Mouse (Mus musculus) G1E (cell line): Measurements from ENCODE around the gene Mthfs.

Experiments used
- CTCF ChIP-seq: IDR thresholded peaks from 2 replicates; pipeline ENCODE4 v1.5.1; 2012; ENCODE audit warnings: low read depth, low read length, inconsistent platforms, mixed read lengths
- GATA1 ChIP-seq: IDR thresholded peaks from 2 replicates; pipeline ENCODE4 v1.6.1; 2012; ENCODE audit warnings: borderline replicate concordance, low read length, inconsistent platforms, mixed read lengths

- TF ChIP-seq CTCF (no peak), GATA1 (no peak)
Observed at GRCm38 (mm10) chr9:89294121-89294520, 83.6 kb downstream of the Mthfs start.
